Mouse (Mus musculus) naive thymus-derived CD4-positive, alpha-beta T cell, adult 2 months (primary cell): ENCODE results near the gene Gtf2a1.
"Not testable (repeated sequence)": the region's sequence is repeated elsewhere in the genome, so short reads cannot be mapped to it uniquely, and the experiment has no call there.

Experiments
- DNase-seq: peaks from one replicate; pipeline ENCODE4 v3.0.0-alpha.2; 2011; ENCODE audit warnings: low read depth

Gene Gtf2a1

GRCm38 (mm10) chr12:91589847-91590690 lies at the start of gene Gtf2a1:
Gene Gtf2a1 (minus strand): TSS chr12:91590487.
- peak; percentile 97 for DNase-seq

- no peak for DNase-seq
Measured at GRCm38 (mm10) chr12:91638351-91638750, 48.1 kb upstream of the Gtf2a1 start.

GRCm38 (mm10) chr12:91637136-91637909 lies 47.0 kb upstream of the Gtf2a1 start:
- no peak for DNase-seq

GRCm38 (mm10) chr12:91626482-91626881 lies 36.2 kb upstream of the Gtf2a1 start:
- DNase-seq = no peak

GRCm38 (mm10) chr12:91625013-91625412 lies 34.7 kb upstream of the Gtf2a1 start:
- peak; percentile 63 for DNase-seq

- DNase-seq = no peak
Measured at GRCm38 (mm10) chr12:91609425-91609824, 19.1 kb upstream of the Gtf2a1 start.

- DNase-seq = no peak
Measured at GRCm38 (mm10) chr12:91607678-91608077, 17.4 kb upstream of the Gtf2a1 start.

- DNase-seq = no peak
Measured at GRCm38 (mm10) chr12:91606651-91607050, 16.4 kb upstream of the Gtf2a1 start.

GRCm38 (mm10) chr12:91604600-91604999 lies 14.3 kb upstream of the Gtf2a1 start:
- DNase-seq = no peak

- DNase-seq = no peak
Measured at GRCm38 (mm10) chr12:91592128-91592527, 1.8 kb upstream of the Gtf2a1 start.

GRCm38 (mm10) chr12:91591191-91591590 lies 904 bp upstream of the Gtf2a1 start:
- no peak for DNase-seq

- no peak for DNase-seq
Measured at GRCm38 (mm10) chr12:91590716-91591115, 429 bp upstream of the Gtf2a1 start.

- DNase-seq = no peak
Measured at GRCm38 (mm10) chr12:91589542-91589846, 793 bp downstream of the Gtf2a1 start.

GRCm38 (mm10) chr12:91588670-91589541 lies 1.4 kb downstream of the Gtf2a1 start:
- peak; percentile 77 for DNase-seq

- peak; percentile 96 for DNase-seq
Measured at GRCm38 (mm10) chr12:91588176-91588669, 2.1 kb downstream of the Gtf2a1 start.

- DNase-seq = no peak
Measured at GRCm38 (mm10) chr12:91587491-91588033, 2.7 kb downstream of the Gtf2a1 start.

- no peak for DNase-seq
Measured at GRCm38 (mm10) chr12:91587077-91587476, 3.2 kb downstream of the Gtf2a1 start.

- DNase-seq = not testable (repeated sequence)
Measured at GRCm38 (mm10) chr12:91585815-91586214, 4.5 kb downstream of the Gtf2a1 start.

GRCm38 (mm10) chr12:91585206-91585605 lies 5.1 kb downstream of the Gtf2a1 start:
- DNase-seq = no peak

GRCm38 (mm10) chr12:91583409-91583808 lies 6.9 kb downstream of the Gtf2a1 start:
- DNase-seq = no peak

- DNase-seq = no peak
Measured at GRCm38 (mm10) chr12:91582362-91583002, 7.8 kb downstream of the Gtf2a1 start.
